Mouse (Mus musculus) myocyte (in vitro differentiated cells): ENCODE data around the gene Sema6d.

Source experiments
- CEBPB ChIP-seq: IDR thresholded peaks from 2 replicates; pipeline ENCODE4 v1.6.1; 2011; ENCODE audit warnings: mild to moderate bottlenecking, moderate library complexity; ENCODE audit not compliant: poor library complexity, insufficient read depth, severe bottlenecking
- POLR2A ChIP-seq: IDR thresholded peaks from one replicate; pipeline ENCODE4 v1.6.1; 2011; ENCODE audit warnings: low read depth, mild to moderate bottlenecking, control low read depth, moderate library complexity; ENCODE audit not compliant: insufficient read length
- USF1 ChIP-seq: IDR thresholded peaks from one replicate; pipeline ENCODE4 v1.6.1; 2011; ENCODE audit warnings: low read depth, mild to moderate bottlenecking, control low read depth, moderate library complexity

DNA sequence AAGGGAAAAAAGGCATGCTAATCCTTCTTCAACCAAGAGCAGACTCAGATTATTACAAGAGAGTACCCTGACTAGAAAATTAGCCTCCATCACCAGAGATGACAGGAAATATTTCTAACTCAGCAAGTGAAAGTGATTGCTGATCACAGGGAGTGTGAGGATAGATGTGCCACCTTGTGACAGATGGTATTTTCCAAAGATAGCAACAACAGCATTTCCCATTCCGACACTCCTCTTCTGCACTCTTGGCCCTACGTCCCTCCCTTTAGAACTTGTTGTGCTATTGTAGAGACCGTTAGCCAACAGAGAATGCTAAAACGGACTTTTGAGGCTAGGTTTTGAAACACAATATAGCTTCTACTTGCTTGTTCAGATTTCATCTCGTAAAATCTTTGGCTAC is 243.1 kb downstream of the Sema6d start:
- TF ChIP-seq POLR2A (no peak), USF1 (no peak), CEBPB (no peak)
